Mouse (Mus musculus) forebrain, embryonic 15.5 days (tissue): ENCODE data around the gene R3hdml. TPM values are rescaled to one million over a fixed set of nuclear protein-coding genes. Genes with fewer than 3 reads are reported as not detected.

ENCODE experiments used
- ATAC-seq: fragments of 200-750 bp; cut with Nextera tagmentation; replicated peaks from 2 replicates; pipeline ENCODE4 v1.8.0; 2017; ENCODE audit warnings: mild to moderate bottlenecking, moderate TSS enrichment, moderate library complexity
- H3K27ac ChIP-seq: fragments of 300-500 bp; sonication (generic); replicated peaks from 2 replicates; pipeline ENCODE4 v1.5.1; 2015; ENCODE audit warnings: mild to moderate bottlenecking, inconsistent platforms
- H3K27me3 ChIP-seq: fragments of 300-500 bp; sonication (generic); 2 replicates; pipeline ENCODE4 v1.6.1; 2015; ENCODE audit warnings: inconsistent platforms
- H3K36me3 ChIP-seq: fragments of 300-500 bp; sonication (generic); 2 replicates; pipeline ENCODE4 v1.6.1; 2015; ENCODE audit warnings: mild to moderate bottlenecking, inconsistent platforms
- H3K4me1 ChIP-seq: fragments of 300-500 bp; sonication (generic); 2 replicates; pipeline ENCODE4 v1.6.1; 2015; ENCODE audit warnings: inconsistent platforms
- H3K4me2 ChIP-seq: fragments of 300-500 bp; sonication (generic); replicated peaks from 2 replicates; pipeline ENCODE4 v1.6.1; 2015; ENCODE audit warnings: mild to moderate bottlenecking, inconsistent platforms
- H3K4me3 ChIP-seq: fragments of 300-500 bp; sonication (generic); 2 replicates; pipeline ENCODE4 v1.5.1; 2015; ENCODE audit warnings: mild to moderate bottlenecking, inconsistent platforms
- H3K9ac ChIP-seq: fragments of 300-500 bp; sonication (generic); replicated peaks from 2 replicates; pipeline ENCODE4 v1.6.1; 2015; ENCODE audit warnings: mild to moderate bottlenecking, inconsistent platforms
- H3K9me3 ChIP-seq: fragments of 300-500 bp; sonication (generic); 2 replicates; pipeline ENCODE4 v1.6.1; 2016; ENCODE audit warnings: inconsistent platforms
- WGBS: fragments of 180-500 bp; shearing (Covaris S2); methylation state at CpG from one replicate; pipeline ENCODE4 v1.1.7; 2015; ENCODE audit warnings: mixed read lengths; 5-methylcytosine and 5-hydroxymethylcytosine counted together
- polyA plus RNA-seq: library from polyadenylated mRNA; unstranded; fragments of >200 nt; fragmentation: Nextera tagmentation; extraction: Ambion mirVana; gene quantifications from 2 replicates; pipeline ENCODE4 v1.2.1, GENCODE M21; 2015

The R3hdml gene
- polyA plus RNA-seq, 1 experiment from 2014 or later, result not detected

GRCm38 (mm10) chr2:163480191-163480825, 11.8 kb upstream of the R3hdml start:
- no peak for ATAC-seq
- Histone ChIP-seq H3K36me3 (no peaks in the 10 kb centered on the region), H3K9me3 (no peaks in the 10 kb centered on the region), H3K4me1 (peaks cover 7% of the 10 kb centered on the region; the same call in 1 of the 2 replicates), H3K4me3 (no peak overlapping the region), H3K9ac (no peak overlapping the region), H3K27me3 (peaks cover 19% of the 10 kb centered on the region), H3K4me2 (no peak overlapping the region), H3K27ac (no peak overlapping the region)
- 49% methylated on average over 18 of the region's 18 CpGs for WGBS

- H3K4me3 ChIP-seq, result 0 out of 2 replicates have a peak overlapping the region, but pooled peaks have one; percentile 8
- H3K4me2 ChIP-seq, result peak overlapping the region; percentile 28
- peaks cover 19% of the 10 kb centered on the region for H3K27me3 ChIP-seq
- peak overlapping the region; percentile 15; the same call in 1 of the 2 replicates for H3K9ac ChIP-seq
- H3K9me3 ChIP-seq, result no peaks in the 10 kb centered on the region
- no peaks in the 10 kb centered on the region for H3K36me3 ChIP-seq
- 3% methylated on average over 21 of the region's 21 CpGs for WGBS
- no peak for ATAC-seq
- no peak overlapping the region for H3K27ac ChIP-seq
- peaks cover 7% of the 10 kb centered on the region; the same call in 1 of the 2 replicates for H3K4me1 ChIP-seq
Measured at GRCm38 (mm10) chr2:163481539-163482029, 10.5 kb upstream of the R3hdml start.

- peaks cover 7% of the 10 kb centered on the region; the same call in 1 of the 2 replicates for H3K4me1 ChIP-seq
Measured at GRCm38 (mm10) chr2:163487360-163487759, 4.8 kb upstream of the R3hdml start.

GRCm38 (mm10) chr2:163489725-163490291, 2.3 kb upstream of the R3hdml start:
- no peak overlapping the region for H3K4me3 ChIP-seq
- no peaks in the 10 kb centered on the region for H3K9me3 ChIP-seq
- no peak for ATAC-seq
- H3K4me1 ChIP-seq, result peaks cover 7% of the 10 kb centered on the region; the same call in 1 of the 2 replicates
- H3K27ac ChIP-seq, result no peak overlapping the region
- H3K9ac ChIP-seq, result no peak overlapping the region
- H3K27me3 ChIP-seq, result no peaks in the 10 kb centered on the region
- H3K4me2 ChIP-seq, result no peak overlapping the region
- 60% methylated on average over 5 of the region's 5 CpGs for WGBS
- no peaks in the 10 kb centered on the region for H3K36me3 ChIP-seq

More at GRCm38 (mm10) chr2:163487360-163487759, 4.8 kb upstream of the R3hdml start:
- WGBS, result 91% methylated on average over 3 of the region's 3 CpGs
- ATAC-seq, result no peak
- Histone ChIP-seq H3K4me3 (no peak overlapping the region), H3K27me3 (peaks cover 3% of the 10 kb centered on the region), H3K36me3 (no peaks in the 10 kb centered on the region), H3K9ac (no peak overlapping the region), H3K27ac (no peak overlapping the region), H3K9me3 (no peaks in the 10 kb centered on the region), H3K4me2 (no peak overlapping the region)

GRCm38 (mm10) chr2:163490656-163491055, 1.5 kb upstream of the R3hdml start:
- Histone ChIP-seq H3K4me1 (peaks cover 7% of the 10 kb centered on the region; the same call in 1 of the 2 replicates), H3K9ac (no peak overlapping the region), H3K4me3 (no peak overlapping the region), H3K9me3 (no peaks in the 10 kb centered on the region), H3K27ac (no peak overlapping the region), H3K36me3 (no peaks in the 10 kb centered on the region), H3K4me2 (no peak overlapping the region), H3K27me3 (no peaks in the 10 kb centered on the region)
- no peak for ATAC-seq
- 90% methylated on average over 17 of the region's 17 CpGs for WGBS

GRCm38 (mm10) chr2:163491351-163491750, 767 bp upstream of the R3hdml start:
- 64% methylated on average over 7 of the region's 7 CpGs for WGBS
- peak; percentile 38; the same call in 1 of the 2 replicates for ATAC-seq
- Histone ChIP-seq H3K27me3 (no peaks in the 10 kb centered on the region), H3K4me1 (peaks cover 7% of the 10 kb centered on the region; the same call in 1 of the 2 replicates), H3K9me3 (no peaks in the 10 kb centered on the region), H3K36me3 (no peaks in the 10 kb centered on the region), H3K9ac (no peak overlapping the region), H3K27ac (no peak overlapping the region), H3K4me3 (no peak overlapping the region), H3K4me2 (no peak overlapping the region)

- H3K4me2 ChIP-seq, result no peak overlapping the region
- no peak for ATAC-seq
- WGBS, result 13% methylated on average over 5 of the region's 5 CpGs
- no peak overlapping the region for H3K4me3 ChIP-seq
- H3K9ac ChIP-seq, result no peak overlapping the region
- H3K27me3 ChIP-seq, result no peaks in the 10 kb centered on the region
- H3K4me1 ChIP-seq, result peaks cover 7% of the 10 kb centered on the region; the same call in 1 of the 2 replicates
- no peak overlapping the region for H3K27ac ChIP-seq
- H3K9me3 ChIP-seq, result no peaks in the 10 kb centered on the region
- H3K36me3 ChIP-seq, result no peaks in the 10 kb centered on the region
Measured at GRCm38 (mm10) chr2:163493031-163493430, 913 bp downstream of the R3hdml start.

- ATAC-seq, result no peak
- H3K4me2 ChIP-seq, result no peak overlapping the region
- H3K9ac ChIP-seq, result no peak overlapping the region
- WGBS, result 64% methylated on average over 5 of the region's 5 CpGs
- no peak overlapping the region for H3K4me3 ChIP-seq
- H3K4me1 ChIP-seq, result peaks cover 7% of the 10 kb centered on the region; the same call in 1 of the 2 replicates
- H3K36me3 ChIP-seq, result no peaks in the 10 kb centered on the region
- no peaks in the 10 kb centered on the region for H3K27me3 ChIP-seq
- H3K27ac ChIP-seq, result no peak overlapping the region
- H3K9me3 ChIP-seq, result no peaks in the 10 kb centered on the region
Measured at GRCm38 (mm10) chr2:163493976-163494375, 1.9 kb downstream of the R3hdml start.

GRCm38 (mm10) chr2:163494456-163494855, 2.3 kb downstream of the R3hdml start:
- Histone ChIP-seq H3K36me3 (no peaks in the 10 kb centered on the region), H3K27ac (no peak overlapping the region), H3K9me3 (no peaks in the 10 kb centered on the region), H3K4me3 (no peak overlapping the region), H3K9ac (no peak overlapping the region), H3K4me1 (peaks cover 7% of the 10 kb centered on the region; the same call in 1 of the 2 replicates), H3K4me2 (no peak overlapping the region), H3K27me3 (no peaks in the 10 kb centered on the region)
- 54% methylated on average over 6 of the region's 6 CpGs for WGBS
- ATAC-seq, result no peak

GRCm38 (mm10) chr2:163502219-163502618, 10.1 kb downstream of the R3hdml start:
- no peak overlapping the region for H3K4me3 ChIP-seq
- ATAC-seq, result no peak
- no peaks in the 10 kb centered on the region for H3K27me3 ChIP-seq
- H3K36me3 ChIP-seq, result no peaks in the 10 kb centered on the region
- H3K9ac ChIP-seq, result no peak overlapping the region
- no peaks in the 10 kb centered on the region for H3K4me1 ChIP-seq
- WGBS, result 60% methylated on average over 2 of the region's 2 CpGs
- H3K4me2 ChIP-seq, result no peak overlapping the region
- no peaks in the 10 kb centered on the region for H3K9me3 ChIP-seq
- H3K27ac ChIP-seq, result no peak overlapping the region

GRCm38 (mm10) chr2:163503191-163503590, 11.1 kb downstream of the R3hdml start:
- WGBS, result 79% methylated on average over 7 of the region's 7 CpGs
- H3K36me3 ChIP-seq, result no peaks in the 10 kb centered on the region
- H3K27ac ChIP-seq, result no peak overlapping the region
- H3K27me3 ChIP-seq, result no peaks in the 10 kb centered on the region
- ATAC-seq, result no peak
- no peaks in the 10 kb centered on the region for H3K4me1 ChIP-seq
- H3K9me3 ChIP-seq, result no peaks in the 10 kb centered on the region
- H3K4me2 ChIP-seq, result no peak overlapping the region
- H3K9ac ChIP-seq, result no peak overlapping the region
- no peak overlapping the region for H3K4me3 ChIP-seq

- WGBS, result 93% methylated on average over 10 of the region's 10 CpGs
- Histone ChIP-seq H3K36me3 (no peaks in the 10 kb centered on the region), H3K4me3 (no peak within 1 kb of the TSS), H3K27ac (no peak within 1 kb of the TSS), H3K4me1 (no peaks in the 10 kb centered on the region), H3K9ac (no peak within 1 kb of the TSS), H3K4me2 (no peak within 1 kb of the TSS), H3K9me3 (no peaks in the 10 kb centered on the region), H3K27me3 (no peaks in the 10 kb centered on the region)
- ATAC-seq, result no peak
Measured at GRCm38 (mm10) chr2:163506300-163507004, 14.3 kb downstream of the R3hdml start, which contains the start of gene Hnf4a. Hnf4a (plus strand) TSS chr2:163506808.
